Mouse (Mus musculus) naive thymus-derived CD4-positive, alpha-beta T cell, adult 2 months (primary cell): ENCODE results near the gene Ankrd55.

Experiments used
- DNase-seq: peaks from one replicate; pipeline ENCODE4 v3.0.0-alpha.2; 2011; ENCODE audit warnings: low read depth

The Ankrd55 gene

GRCm38 (mm10) chr13:112288225-112289178 is at the start of gene Ankrd55:
Gene Ankrd55, plus strand, starts transcription at chr13:112288451.
- peak; percentile 85 for DNase-seq

- DNase-seq = no peak
Observed at GRCm38 (mm10) chr13:112239239-112239638, 49.0 kb upstream of the Ankrd55 start.

GRCm38 (mm10) chr13:112241431-112241830 is 46.8 kb upstream of the Ankrd55 start:
- DNase-seq = no peak

- DNase-seq = no peak
Observed at GRCm38 (mm10) chr13:112245131-112245530, 43.1 kb upstream of the Ankrd55 start.

- no peak for DNase-seq
Observed at GRCm38 (mm10) chr13:112251433-112251832, 36.8 kb upstream of the Ankrd55 start.

- no peak for DNase-seq
Observed at GRCm38 (mm10) chr13:112252012-112252411, 36.2 kb upstream of the Ankrd55 start.

- no peak for DNase-seq
Observed at GRCm38 (mm10) chr13:112252991-112253620, 35.1 kb upstream of the Ankrd55 start.

- no peak for DNase-seq
Observed at GRCm38 (mm10) chr13:112254116-112254515, 34.1 kb upstream of the Ankrd55 start.

GRCm38 (mm10) chr13:112255862-112256261 is 32.4 kb upstream of the Ankrd55 start:
- DNase-seq = no peak

GRCm38 (mm10) chr13:112258478-112258877 is 29.8 kb upstream of the Ankrd55 start:
- DNase-seq = no peak

- DNase-seq = peak; percentile 80
Observed at GRCm38 (mm10) chr13:112259398-112259797, 28.9 kb upstream of the Ankrd55 start.

GRCm38 (mm10) chr13:112264666-112265065 is 23.6 kb upstream of the Ankrd55 start:
- peak; percentile 60 for DNase-seq

- DNase-seq = peak; percentile 70
Observed at GRCm38 (mm10) chr13:112271901-112272537, 16.2 kb upstream of the Ankrd55 start.

GRCm38 (mm10) chr13:112274636-112275035 is 13.6 kb upstream of the Ankrd55 start:
- no peak for DNase-seq

- no peak for DNase-seq
Observed at GRCm38 (mm10) chr13:112275951-112276350, 12.3 kb upstream of the Ankrd55 start.

GRCm38 (mm10) chr13:112277544-112277943 is 10.7 kb upstream of the Ankrd55 start:
- DNase-seq = no peak

- no peak for DNase-seq
Observed at GRCm38 (mm10) chr13:112278251-112278650, 10.0 kb upstream of the Ankrd55 start.

- peak; percentile 53 for DNase-seq
Observed at GRCm38 (mm10) chr13:112287135-112287534, 1.1 kb upstream of the Ankrd55 start.

GRCm38 (mm10) chr13:112287571-112288224 is 553 bp upstream of the Ankrd55 start:
- peak; percentile 60 for DNase-seq

- DNase-seq = peak; percentile 25
Observed at GRCm38 (mm10) chr13:112289338-112289737, 1.1 kb downstream of the Ankrd55 start.

GRCm38 (mm10) chr13:112289981-112290380 is 1.7 kb downstream of the Ankrd55 start:
- DNase-seq = no peak

GRCm38 (mm10) chr13:112292489-112292888 is 4.2 kb downstream of the Ankrd55 start:
- DNase-seq = peak; percentile 62
